ENCODE assay signal across 8 mouse cellular contexts in genomic region chr10:75318206-75318605, GRCm38 (mm10). TPM values are rescaled to one million over a fixed set of nuclear protein-coding genes. Genes with fewer than 3 reads are reported as not detected.
DNase-seq lines count a peak whose midpoint lies in the region; ATAC-seq and TF ChIP-seq lines count a peak whose summit lies in the region.

No protein-coding gene starts in this region.

- no peak for ATAC-seq in heart, embryonic 13.5 days (ENCODE audit: extremely low read depth, insufficient number of reproducible peaks, low FRiP score, low TSS enrichment)
- no peak for ATAC-seq in hindbrain, embryonic 13.5 days (ENCODE audit: low FRiP score)

- peak overlapping the region; percentile 87 for H3K4me2 ChIP-seq in heart, embryonic 13.5 days
- 0 out of 2 replicates have a peak overlapping the region, but pooled peaks have one; percentile 55 for H3K4me2 ChIP-seq in hindbrain, embryonic 13.5 days

- TF ChIP-seq CTCF in E14TG2a.4 (conservative IDR thresholded peaks at IDR 0.05; ENCODE audit: low read length) = no peak

- H3K9me3 ChIP-seq in heart, embryonic 13.5 days = no peaks in the 10 kb centered on the region
- H3K9me3 ChIP-seq in E14TG2a.4 (ENCODE audit: low read length) = peaks cover 5% of the 10 kb centered on the region; the same call in 1 of the 2 replicates
- no peaks in the 10 kb centered on the region for H3K9me3 ChIP-seq in hindbrain, embryonic 13.5 days
- no peaks in the 10 kb centered on the region for H3K9me3 ChIP-seq in midbrain, embryonic 10.5 days (replicated peaks)

- no peaks in the 10 kb centered on the region for H3K36me3 ChIP-seq in heart, embryonic 13.5 days
- no peaks in the 10 kb centered on the region for H3K36me3 ChIP-seq in E14TG2a.4 (ENCODE audit: insufficient read depth, low read length)
- H3K36me3 ChIP-seq in hindbrain, embryonic 13.5 days = peaks cover under 1% of the 10 kb centered on the region
- H3K36me3 ChIP-seq in midbrain, embryonic 10.5 days = peaks cover under 1% of the 10 kb centered on the region; the same call in 1 of the 2 replicates

- peaks cover 34% of the 10 kb centered on the region for H3K27me3 ChIP-seq in heart, embryonic 13.5 days (replicated peaks)
- H3K27me3 ChIP-seq in E14TG2a.4 (ENCODE audit: insufficient read depth, low read length) = peaks cover 73% of the 10 kb centered on the region
- peaks cover 51% of the 10 kb centered on the region for H3K27me3 ChIP-seq in hindbrain, embryonic 13.5 days
- peaks cover 46% of the 10 kb centered on the region for H3K27me3 ChIP-seq in midbrain, embryonic 10.5 days (ENCODE audit: low read depth, poor library complexity, severe bottlenecking)

- DNase-seq in heart, adult 8-10 months (ENCODE audit: low spot score) = no peak
- DNase-seq in midbrain, embryonic 10.5 days (ENCODE audit: low spot score) = no peak
- no peak for DNase-seq in right cerebral cortex, postnatal 25 days
- DNase-seq in gastrocnemius, adult 8-10 months (ENCODE audit: low spot score in 2 of 2) = no peak
- no peak for DNase-seq in urinary bladder, postnatal 36 days (ENCODE audit: low spot score in 2 of 2)

- H3K4me1 ChIP-seq in heart, embryonic 13.5 days = peaks cover 47% of the 10 kb centered on the region
- H3K4me1 ChIP-seq in E14TG2a.4 (replicated peaks; ENCODE audit: low read depth, low read length) = peaks cover 15% of the 10 kb centered on the region
- H3K4me1 ChIP-seq in hindbrain, embryonic 13.5 days (replicated peaks) = peaks cover 22% of the 10 kb centered on the region
- H3K4me1 ChIP-seq in midbrain, embryonic 10.5 days = peaks cover 26% of the 10 kb centered on the region

- peak overlapping the region; percentile 70 for H3K4me3 ChIP-seq in heart, embryonic 13.5 days
- H3K4me3 ChIP-seq in E14TG2a.4 (replicated peaks; ENCODE audit: low read length) = 0 out of 2 replicates have a peak overlapping the region, but pooled peaks have one; percentile 84
- H3K4me3 ChIP-seq in hindbrain, embryonic 13.5 days = peak overlapping the region; percentile 42; the same call in 1 of the 2 replicates
- 0 out of 2 replicates have a peak overlapping the region, but pooled peaks have one; percentile 57 for H3K4me3 ChIP-seq in midbrain, embryonic 10.5 days

- WGBS in heart, embryonic 13.5 days = 73% methylated on average over 6 of the region's 6 CpGs
- 84% methylated on average over 6 of the region's 6 CpGs for WGBS in hindbrain, embryonic 13.5 days
- 86% methylated on average over 6 of the region's 6 CpGs for WGBS in midbrain, embryonic 10.5 days

- no peak overlapping the region for H3K27ac ChIP-seq in heart, embryonic 13.5 days (replicated peaks)
- no peak overlapping the region for H3K27ac ChIP-seq in hindbrain, embryonic 13.5 days
- no peak overlapping the region for H3K27ac ChIP-seq in midbrain, embryonic 10.5 days (replicated peaks)

- H3K9ac ChIP-seq in heart, embryonic 13.5 days = peak overlapping the region; percentile 85
- H3K9ac ChIP-seq in hindbrain, embryonic 13.5 days = no peak overlapping the region

RNA-seq across cellular contexts. Expression of gene Adora2a, which starts 1.5 kb away (rescaled TPM):
- polyA plus RNA-seq in heart, embryonic 13.5 days (2015; fragmentation: Nextera tagmentation; extraction: Ambion mirVana) = 3.4 and 4.6 TPM in 2 replicates
- total RNA-seq in heart, adult 8-10 months (2022) = 1 to 10 TPM; 5.8 to 9.3 (median 7.0) TPM
- polyA plus RNA-seq in hindbrain, embryonic 13.5 days (2015; fragmentation: Nextera tagmentation; extraction: Ambion mirVana) = 3.1 and 3.9 TPM in 2 replicates
- polyA plus RNA-seq in midbrain, embryonic 10.5 days (2016; fragmentation: Nextera tagmentation; extraction: Ambion mirVana) = 1.5 and 2.1 TPM in 2 replicates
- 1 to 10 TPM in 1 of 4 experiments, under 1 TPM in 3; 0.29 to 1.7 (median 0.76) TPM for total RNA-seq in gastrocnemius, adult 8-10 months (2022)
